Mouse (Mus musculus) yolk sac, embryonic 10.5 days (tissue): Measurements from ENCODE around the gene En2.

Experiments
- DNase-seq: peaks from one replicate; pipeline ENCODE4 v3.0.0-alpha.2; 2017; ENCODE audit warnings: low spot score

En2 gene

DNA sequence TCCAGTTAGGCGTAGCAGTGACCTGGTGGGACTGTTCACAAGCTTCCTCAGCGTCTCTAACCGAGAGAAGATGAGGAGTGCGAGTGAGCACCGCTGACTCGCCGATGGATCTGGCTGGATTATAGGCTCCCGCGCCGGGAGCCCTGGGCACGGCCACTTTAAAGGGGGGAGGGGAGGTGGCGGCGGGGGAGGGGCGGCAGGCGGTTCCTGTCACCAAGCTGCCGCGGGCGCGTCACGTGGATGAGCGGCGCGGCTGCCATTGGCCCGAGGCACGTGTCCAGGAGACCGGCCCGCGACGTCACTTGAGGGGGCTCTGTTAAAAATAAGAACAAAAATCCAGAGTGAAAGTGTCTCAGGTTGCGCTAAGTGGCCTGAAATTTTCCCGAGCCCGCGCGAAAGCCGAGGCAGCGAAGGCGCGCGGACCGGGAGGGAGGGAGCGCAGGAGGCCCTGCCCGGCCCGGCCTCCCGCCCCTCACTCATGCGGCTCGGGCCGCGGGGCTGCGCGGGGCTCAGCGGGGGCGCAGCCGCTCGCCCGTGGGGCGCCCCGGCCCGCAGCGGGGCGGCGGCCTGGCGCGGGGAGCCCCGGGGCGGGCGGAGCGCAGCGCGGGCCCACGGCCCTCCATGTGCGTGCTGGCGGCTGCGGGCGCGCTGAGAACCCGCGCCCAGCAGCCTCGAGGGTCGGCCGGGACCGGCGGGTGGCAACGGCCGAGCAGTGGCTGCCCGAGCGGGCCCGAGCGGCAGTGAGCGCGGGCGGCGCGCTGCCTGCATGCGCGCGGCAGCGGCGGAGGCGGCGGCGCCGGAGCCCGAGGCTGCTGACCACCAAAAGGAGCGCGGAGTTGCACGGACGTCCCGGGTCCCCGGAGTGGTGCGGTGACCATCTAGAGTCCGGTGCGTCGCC, at the start of gene En2:
Gene En2 (plus strand): TSS at position 337 of the 898 bp plus-strand sequence.
- DNase-seq: peak; percentile 78

DNA sequence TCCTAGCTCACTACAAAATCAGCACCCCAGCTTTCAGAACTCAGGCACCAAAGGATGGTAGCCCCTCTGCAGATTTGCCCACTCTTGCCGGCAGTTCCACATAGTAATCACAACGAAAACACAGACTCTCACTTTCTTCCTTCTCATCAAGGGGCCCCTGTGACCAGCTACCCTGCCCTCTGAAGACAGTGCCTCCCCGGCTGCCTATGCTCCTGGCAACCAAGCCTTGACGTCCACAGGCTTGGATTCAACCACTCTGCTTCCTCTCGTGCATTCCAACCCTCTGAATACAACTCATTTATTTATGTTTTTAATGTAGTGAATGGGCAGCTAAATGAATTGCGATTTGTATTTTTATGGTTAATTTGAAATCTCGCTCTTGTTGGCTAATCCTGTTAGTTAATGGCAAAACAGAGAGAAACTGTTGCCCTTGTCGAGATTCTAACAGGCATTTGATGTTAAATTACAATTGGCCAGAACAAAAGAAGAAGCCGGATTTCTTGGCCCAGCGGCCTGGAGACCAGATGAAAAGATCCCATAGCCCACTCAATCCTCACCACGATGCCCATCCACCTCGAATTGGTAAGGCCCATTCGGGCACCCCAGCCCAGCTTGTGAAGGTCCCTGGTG, 48.1 kb upstream of the En2 start:
- no peak for DNase-seq

DNA sequence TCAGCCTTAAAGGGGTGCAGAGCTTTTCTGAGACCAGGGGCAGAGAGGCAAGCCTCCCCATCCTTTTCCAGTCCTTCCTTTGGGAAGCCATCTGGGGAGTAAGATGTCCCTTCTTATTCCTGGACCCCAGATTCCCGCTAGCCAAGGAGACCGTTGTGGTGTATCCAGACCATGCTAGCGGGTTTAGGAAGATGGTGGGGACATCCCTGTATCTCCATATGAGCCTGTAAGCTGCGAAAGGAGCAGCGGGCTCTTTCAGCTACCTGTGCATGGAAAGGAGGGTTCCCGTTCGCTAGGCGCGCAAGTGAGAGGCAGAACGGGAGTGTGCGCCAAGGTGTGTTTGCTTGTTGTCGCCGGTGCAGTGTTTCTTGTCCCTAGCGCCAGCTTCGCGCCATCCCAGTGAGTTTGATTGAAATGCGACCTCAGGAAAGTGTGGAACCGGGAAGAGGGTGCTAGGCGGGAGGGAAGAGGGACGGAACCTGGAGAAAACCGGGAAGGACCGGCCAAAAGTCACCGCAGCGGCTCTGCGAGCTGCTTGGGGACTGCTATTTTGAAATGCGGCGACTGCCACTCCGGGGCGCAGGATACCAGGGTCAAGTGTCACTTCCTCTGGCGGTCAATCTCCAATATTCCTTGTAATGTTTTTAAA, 47.5 kb upstream of the En2 start:
- peak; percentile 66 for DNase-seq

DNA sequence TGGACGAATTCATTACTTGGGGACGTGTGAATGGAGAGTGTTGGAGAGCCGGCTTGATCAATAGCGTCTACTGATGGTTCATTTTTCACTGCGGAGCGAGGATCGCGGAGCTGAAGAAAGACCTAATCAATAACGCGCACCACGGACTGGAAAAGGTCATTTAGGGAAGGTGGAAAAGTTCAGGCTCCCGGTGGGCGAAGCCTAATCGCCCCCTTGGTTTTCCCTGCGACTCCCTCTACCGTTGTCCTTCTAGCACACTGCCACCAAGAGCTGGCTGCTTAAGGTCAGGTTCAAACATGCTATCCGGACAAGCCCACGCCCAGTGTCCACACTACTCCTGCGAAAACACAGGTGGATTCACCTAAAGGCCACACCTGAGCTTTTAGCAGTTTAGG, 47.0 kb upstream of the En2 start:
- no peak for DNase-seq

- DNase-seq: no peak
These were observed 45.9 kb upstream of the En2 start for GRCm38 (mm10) chr5:28119576-28119975.

- DNase-seq: peak; percentile 49
These were observed 42.7 kb upstream of the En2 start for GRCm38 (mm10) chr5:28122491-28123454.

GRCm38 (mm10) chr5:28123455-28123825, 42.1 kb upstream of the En2 start:
- peak; percentile 3 for DNase-seq

DNA sequence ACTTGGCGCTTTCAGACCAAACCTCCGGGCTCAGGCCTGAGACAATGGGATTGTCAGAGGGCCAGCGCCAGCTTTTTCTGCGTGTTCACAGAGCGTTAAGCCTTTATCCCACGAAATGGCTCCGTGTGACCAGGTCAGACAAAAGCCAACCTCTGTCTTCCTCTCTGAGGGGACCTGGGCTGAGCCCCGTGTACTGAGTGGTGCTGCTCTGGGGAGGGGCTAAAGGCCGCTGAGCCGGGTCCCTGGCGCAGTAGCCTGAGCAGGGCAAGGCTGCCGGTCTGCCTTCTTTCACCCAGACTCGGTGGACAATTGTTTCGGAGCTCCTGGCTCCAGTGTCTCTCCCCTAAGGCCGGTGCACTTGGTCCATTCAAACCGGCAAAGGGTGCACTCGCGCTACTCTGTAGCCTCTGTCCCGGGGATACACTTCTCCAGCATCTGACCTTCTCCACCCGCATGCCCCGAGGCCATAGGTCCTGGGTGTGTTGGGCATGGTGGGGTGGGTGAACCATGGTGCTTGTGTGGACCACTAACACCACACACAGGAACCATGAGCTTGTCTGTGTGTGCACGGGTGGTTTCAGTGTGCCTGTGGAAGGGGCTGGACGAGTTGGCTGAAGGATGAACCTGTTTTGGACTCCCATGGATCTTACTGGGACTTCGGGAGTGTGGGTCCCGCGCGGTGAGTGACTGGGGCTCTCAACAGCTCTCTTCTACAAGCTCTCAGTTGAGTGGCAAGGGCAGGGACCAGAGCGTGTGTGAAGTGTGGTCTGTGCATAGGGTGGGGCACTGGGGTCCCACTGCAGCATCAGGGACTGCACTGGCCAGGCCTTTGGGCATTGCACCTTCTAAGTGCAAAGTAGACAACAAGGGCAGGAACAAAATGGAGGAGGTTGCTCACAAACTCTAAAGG, 40.9 kb upstream of the En2 start:
- no peak for DNase-seq

GRCm38 (mm10) chr5:28128851-28129250, 36.6 kb upstream of the En2 start:
- DNase-seq: no peak

DNA sequence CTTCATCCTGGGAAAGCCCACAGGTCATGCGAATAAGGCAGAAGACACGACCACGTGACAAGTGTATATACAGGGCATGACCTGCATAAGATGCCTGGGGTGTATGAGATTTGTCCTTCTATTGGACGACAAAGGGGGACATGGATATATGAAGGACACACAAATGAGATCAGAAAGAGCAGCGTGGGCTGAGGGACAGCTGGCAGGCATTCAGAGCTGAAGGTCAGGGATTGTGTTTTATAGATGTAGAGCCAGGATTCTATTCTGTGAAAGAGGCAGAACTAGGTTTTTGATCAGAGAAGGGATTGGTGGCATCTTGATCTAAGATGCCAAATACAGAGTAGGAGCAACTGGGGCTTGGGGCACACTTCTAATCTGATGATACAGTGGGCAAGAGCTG, 33.3 kb upstream of the En2 start:
- DNase-seq: no peak

DNA sequence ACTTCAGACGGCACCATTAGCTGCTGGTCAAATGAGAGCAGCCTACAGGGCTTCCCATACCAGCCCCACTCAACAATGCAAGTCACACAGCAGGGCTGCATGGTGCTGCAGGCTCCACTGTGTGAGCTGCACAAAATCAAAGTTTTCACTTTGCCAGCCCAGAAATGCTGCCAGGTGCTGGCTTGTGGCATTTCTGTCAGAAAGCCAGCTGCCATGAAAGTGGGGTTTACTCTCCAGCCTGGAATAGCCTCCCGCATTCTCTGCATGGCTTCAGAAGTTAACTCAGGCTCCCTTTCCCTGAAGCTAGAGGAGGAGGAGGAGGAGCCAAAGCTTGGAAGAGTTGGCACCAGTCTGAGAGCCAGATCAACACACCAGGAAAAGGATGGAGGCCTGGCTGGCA, 29.1 kb upstream of the En2 start:
- DNase-seq: no peak

GRCm38 (mm10) chr5:28144555-28144954, 20.9 kb upstream of the En2 start:
- no peak for DNase-seq

- DNase-seq: no peak
These were observed 19.5 kb upstream of the En2 start for GRCm38 (mm10) chr5:28146018-28146417.

DNA sequence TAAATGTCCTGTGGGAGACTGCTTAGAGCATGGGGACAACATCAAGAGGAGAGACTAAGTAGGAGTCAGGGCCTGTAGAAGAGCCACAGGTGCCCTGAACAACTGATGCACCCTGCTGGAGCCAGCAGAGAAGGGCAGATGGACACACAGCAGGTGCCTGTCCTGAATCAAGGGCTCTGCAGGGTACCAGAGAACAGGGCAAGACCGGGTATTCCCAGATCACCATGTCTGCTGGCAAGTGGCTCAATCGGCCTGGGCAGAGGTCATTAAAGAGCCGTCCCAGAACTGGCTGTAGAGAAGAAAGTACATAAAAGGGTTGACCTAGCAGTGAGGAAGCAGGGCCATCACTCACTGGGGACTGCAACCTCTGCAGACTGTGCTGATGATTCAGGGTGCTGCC, 17.0 kb upstream of the En2 start:
- no peak for DNase-seq

DNA sequence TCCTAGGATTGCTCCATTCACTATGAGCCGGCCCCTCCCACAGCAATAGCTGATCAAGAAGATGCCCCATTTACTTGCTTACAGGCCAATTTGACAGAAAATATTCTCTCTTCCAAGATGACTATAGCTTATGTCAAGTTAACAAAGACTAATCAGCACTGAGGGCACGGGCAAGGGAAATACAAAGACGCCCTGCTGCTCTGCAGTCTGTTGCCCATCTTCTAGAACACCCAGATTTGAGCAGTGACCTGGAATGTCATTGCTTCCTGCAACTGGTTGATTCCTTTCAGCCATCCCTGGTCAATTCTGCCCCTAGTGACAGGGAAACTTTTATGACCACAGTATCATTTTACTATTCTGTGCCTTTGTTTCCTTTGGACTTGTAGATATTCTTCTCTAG, 16.1 kb upstream of the En2 start:
- DNase-seq: no peak

- DNase-seq: no peak
These were observed 8.3 kb upstream of the En2 start for GRCm38 (mm10) chr5:28157044-28157730.

DNA sequence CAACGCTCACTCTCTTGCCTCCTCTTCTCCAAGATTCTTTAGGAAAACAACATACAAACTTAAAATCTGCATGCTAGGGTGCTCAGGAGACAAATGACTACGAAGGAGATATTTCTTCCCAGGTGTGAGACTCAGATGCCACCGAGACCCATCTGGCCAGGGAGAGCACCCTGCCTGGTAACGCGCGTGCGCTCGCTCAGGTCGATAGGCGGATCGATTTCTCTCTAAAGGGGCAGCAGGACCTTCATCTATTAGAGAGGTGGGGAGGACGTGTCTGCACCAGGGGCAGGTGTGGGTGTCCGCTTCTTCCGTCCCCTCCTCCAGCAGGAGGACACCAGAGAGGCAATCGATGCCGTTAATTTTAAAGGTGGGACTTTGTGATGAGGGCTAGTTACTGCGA, 7.7 kb upstream of the En2 start:
- DNase-seq: no peak

DNA sequence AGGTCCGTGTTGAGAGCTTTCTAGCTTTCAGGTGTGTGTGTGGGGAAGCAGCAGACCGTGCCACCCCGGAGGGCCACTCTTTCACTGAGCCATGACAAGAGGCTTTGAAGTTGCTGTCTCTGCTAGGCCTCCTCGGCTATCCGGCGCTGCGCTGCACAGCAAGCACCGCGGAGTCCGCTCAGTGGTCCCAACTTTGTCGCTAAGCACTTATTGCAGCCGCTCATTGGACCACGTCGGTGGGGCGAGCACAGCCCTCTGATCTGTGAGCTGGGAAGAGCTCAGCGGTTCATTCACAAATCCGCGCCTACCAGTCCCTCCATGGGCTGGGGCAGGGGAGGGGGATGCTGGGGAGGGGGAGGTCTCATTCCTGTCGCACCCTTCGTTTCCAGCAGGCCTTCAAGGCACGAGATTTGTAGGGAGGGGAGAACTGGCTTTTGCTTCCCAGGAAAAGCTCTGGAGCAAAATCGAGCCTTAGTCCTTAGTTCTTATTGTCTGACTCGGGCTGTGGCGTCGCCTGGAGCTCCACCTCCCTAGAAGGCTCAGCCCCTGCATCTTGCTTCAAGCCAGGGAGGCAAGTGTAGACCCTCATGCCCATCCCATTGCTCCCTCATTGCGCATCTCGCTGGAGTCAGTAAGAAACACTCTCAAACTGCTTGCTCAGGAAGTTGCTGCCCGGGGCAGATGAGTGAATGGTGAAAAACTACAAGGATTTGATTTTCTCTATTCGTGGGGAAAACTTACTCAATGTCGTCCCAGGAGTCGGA, 7.0 kb upstream of the En2 start:
- no peak for DNase-seq

DNA sequence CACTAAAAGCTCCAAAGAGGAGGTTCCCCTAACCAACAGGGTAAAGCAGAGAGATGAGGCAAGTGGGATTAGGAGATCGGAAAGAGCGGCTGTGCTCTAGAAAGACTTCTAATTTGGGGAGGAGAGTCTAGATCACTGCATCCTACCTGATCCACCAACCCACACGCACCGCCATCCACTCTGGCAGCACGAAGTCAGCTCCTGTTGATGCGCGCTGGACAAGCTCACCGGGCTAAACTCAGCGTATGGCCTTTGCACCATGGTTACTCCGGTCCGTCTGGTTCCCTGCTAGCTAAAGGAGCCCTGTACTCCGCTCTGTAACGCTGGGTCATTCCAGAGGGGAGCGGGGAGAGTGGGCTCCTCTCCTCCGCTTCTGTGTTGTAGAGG, 6.4 kb upstream of the En2 start:
- DNase-seq: no peak
